Mouse (Mus musculus) mature B cell (primary cell): ENCODE data around the gene Mrtfb.

Source experiments
- in situ Hi-C: fragments of 300-500 bp; cut with MboI; formaldehyde crosslinking; loops from 2 replicates; pipeline ENCODE4 v1.14.3; 2019

Mrtfb gene

DNA sequence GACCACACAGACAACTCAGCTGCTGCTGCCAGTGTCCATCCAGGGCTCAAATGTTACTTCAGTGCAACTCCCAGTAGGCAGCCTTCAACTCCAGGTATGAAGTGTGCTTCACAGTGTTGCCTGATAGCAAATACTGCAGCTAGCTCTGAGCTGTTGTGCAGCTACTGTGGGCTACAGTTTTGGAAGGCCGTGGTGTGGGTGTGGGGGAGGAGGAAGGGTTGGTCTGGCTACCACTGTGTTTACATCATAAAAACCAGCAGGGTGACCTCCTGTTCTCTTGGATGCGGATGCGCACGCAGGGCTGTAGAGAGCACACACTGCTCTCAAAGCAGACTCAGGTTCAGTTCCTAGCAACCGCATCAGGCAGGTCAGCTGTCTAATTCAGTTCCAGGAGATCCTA lies 145.3 kb downstream of the Mrtfb start:
- in situ Hi-C loops, result no loop called here

DNA sequence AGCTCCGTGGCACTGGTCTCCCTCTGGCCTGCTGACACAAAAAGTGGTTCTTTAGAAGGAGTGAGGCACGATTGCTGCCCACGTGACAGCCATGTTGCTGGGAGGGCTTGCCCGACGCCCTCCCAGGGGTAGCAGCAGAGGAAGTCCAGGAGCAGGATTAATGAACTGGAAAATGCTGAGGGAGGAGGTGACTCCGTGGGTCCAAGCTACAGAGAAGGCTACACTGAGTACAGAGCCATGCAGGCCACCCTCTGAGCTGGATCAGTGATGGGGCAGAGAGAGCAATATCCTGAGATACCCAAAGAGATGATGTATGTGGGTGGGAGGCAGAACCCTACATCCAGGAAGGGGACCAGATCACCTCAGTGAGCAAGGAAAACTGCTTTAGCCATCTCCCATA lies 148.4 kb downstream of the Mrtfb start:
- in situ Hi-C loops, result no loop called here

- in situ Hi-C loops, result no loop called here
Observed at GRCm38 (mm10) chr16:13405403-13405802, 149.1 kb downstream of the Mrtfb start.

DNA sequence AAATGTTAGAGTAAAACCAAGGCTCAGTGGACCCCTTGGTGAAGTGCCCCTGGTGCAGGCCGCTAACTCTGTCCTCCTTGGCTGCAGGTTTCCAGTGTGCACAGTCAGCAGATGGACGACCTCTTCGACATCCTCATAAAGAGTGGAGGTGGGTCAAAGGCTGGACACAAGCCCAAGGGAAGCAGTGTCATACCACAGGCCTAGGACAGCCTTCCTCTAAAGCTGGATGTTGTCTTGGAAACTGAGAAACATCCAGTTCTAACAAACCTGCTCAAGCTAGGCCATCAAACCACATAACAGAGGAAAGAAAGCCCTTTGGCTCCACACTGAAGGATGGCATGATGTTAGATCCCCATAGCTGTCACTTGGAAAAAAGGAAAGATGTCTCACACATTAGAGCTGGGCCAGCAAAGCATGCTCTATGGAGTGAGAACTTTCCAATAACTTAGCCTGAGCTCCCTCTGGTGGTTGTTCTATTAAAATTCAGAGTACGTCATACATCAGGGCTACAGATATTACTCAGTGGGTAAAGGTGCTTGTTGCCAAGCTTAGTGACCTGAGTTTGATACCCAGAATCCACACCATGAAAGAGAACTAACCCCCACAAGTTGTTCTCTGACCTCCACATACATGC lies 153.4 kb downstream of the Mrtfb start:
- in situ Hi-C loops, result no loop called here

GRCm38 (mm10) chr16:13410760-13411159 lies 154.5 kb downstream of the Mrtfb start:
- in situ Hi-C loops, result no loop called here

DNA sequence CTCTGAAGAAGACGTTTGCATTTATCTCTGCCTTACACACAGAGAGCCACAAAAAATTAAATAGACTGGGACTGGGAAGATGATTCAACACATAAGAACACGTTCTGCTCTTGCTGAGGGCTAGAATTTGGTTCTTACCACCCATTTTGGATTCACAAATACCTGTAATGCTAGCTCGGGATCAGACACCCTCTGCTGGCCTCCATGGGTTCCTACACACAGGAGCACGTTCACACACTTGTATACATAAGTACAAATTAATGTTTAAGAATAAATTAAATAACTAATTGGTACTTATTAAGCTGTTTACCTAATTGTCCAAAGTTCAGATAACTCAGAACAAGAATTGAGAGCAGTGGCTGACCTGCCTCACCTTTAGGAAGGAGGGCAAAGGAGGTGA lies 155.2 kb downstream of the Mrtfb start:
- in situ Hi-C loops, result no loop called here

DNA sequence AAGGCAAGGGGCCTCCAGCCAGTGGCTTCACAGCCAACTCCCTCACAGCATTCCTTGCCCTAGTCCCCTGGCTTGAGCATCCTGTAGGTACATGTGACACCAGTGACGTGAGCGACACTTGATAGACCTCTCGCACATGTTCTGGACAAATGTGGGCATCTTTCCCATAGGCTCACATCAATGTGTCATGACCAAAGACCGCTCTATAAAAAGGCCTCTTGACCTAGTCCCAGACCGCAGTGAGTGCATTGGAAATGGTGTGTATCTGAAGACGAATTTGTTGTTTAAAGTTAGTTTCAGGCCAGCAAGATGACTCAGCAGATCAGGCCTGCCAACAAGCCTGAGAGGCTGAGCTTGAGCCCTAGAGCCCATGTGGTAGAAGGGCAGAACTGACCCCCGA lies 158.3 kb downstream of the Mrtfb start:
- in situ Hi-C loops, result no loop called here

DNA sequence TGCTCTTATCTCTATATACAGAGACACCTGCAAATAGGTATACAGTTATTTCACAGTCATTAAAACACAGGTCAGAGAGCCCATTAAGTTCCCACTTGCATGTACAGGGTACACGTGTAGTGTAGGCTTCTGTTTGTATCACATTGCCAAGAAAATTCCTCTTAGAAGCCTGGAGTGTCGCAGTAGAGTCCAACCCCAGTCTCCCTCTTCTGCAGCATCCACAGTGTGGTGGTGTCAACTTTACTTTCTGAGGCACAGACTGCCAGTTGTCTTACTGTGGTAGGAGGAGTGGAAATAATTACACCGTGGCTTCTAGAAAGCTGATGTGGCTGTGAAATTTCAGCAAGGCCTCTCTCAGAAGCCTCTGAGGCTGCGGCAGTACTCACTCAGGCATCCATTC lies 158.7 kb downstream of the Mrtfb start:
- in situ Hi-C loops, result no loop called here

DNA sequence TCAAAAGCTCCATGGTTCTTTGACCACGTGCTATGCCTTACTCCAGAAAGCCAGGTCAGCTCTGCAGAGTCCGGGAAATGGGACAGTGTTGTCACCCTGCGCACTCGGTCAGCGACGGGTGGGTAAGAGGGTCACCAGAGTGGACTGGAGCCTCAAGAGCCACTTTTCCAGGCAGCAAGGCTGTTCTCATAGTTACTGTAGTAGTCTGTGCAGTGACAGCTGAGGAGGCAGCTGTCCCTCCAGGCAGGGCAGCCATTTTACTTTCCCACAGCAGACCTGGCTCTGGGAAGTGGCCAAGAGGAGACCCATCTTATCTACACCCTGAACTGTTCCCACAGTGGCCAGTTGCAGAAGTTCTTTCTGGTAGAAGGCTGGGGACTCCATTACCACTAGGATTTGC lies 159.2 kb downstream of the Mrtfb start:
- in situ Hi-C loops, result no loop called here

GRCm38 (mm10) chr16:13416465-13416864 lies 160.2 kb downstream of the Mrtfb start:
- in situ Hi-C loops, result no loop called here

- in situ Hi-C loops, result no loop called here
Observed at GRCm38 (mm10) chr16:13417904-13418303, 161.6 kb downstream of the Mrtfb start.

DNA sequence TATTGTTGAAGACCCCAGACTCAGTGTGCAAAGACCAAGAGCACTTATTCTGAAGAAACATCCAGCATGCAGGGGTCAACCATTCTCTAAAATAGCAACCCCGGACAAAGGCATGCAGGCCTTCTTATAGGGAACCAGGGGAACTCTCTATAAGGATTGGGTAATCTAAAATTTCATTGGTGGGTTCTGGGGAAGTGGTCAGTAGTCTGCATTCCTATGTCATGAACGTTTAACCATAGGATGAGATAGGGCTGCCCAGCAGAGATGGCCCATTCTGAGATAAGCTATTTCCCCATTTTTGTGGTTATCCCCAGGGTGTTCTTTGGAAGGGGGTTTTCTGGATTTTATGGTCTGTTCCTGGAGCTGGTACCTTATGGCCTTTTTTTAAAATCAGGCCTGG lies 163.5 kb downstream of the Mrtfb start:
- in situ Hi-C loops, result no loop called here

- in situ Hi-C loops, result no loop called here
Observed at GRCm38 (mm10) chr16:13422522-13422921, 166.2 kb downstream of the Mrtfb start.

DNA sequence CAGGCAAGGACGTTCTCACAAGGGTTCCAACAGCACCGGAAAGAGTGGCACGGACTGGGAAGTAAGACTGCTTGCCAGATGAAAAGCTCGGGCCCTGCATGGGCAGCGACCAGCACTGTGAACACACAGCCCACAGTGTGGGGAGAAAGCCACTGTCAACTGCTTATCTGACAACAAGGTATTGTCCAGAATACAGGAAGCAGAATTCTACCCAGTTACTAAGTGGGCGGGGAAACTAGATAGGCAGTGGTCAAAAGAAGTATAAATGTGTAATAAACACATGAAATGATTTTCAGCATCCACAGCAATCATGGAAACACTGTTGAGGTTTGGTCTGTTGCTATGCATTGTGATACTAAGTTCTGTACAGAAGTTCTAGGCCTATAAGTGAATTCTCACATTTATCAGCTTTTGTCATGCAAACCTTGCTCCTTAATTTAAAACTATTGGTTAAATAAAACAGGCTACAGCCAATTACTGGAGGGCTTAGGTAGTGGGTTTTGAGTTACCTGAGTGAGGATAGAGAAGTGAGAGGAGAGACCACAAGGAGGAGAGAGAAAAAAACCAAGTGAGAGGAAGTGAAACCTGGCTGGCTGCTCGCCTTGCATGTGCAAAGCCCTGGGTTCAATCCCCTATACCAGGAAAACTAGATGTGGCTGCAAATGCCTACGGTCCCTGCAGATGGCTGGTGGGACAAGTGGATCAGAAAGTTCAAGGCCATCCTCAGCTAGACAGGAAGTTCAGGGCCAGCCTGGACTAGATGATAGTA lies 167.5 kb downstream of the Mrtfb start:
- in situ Hi-C loops, result no loop called here

GRCm38 (mm10) chr16:13425804-13426203 lies 169.5 kb downstream of the Mrtfb start:
- in situ Hi-C loops, result no loop called here

GRCm38 (mm10) chr16:13426831-13427589 lies 170.7 kb downstream of the Mrtfb start:
- in situ Hi-C loops, result no loop called here

DNA sequence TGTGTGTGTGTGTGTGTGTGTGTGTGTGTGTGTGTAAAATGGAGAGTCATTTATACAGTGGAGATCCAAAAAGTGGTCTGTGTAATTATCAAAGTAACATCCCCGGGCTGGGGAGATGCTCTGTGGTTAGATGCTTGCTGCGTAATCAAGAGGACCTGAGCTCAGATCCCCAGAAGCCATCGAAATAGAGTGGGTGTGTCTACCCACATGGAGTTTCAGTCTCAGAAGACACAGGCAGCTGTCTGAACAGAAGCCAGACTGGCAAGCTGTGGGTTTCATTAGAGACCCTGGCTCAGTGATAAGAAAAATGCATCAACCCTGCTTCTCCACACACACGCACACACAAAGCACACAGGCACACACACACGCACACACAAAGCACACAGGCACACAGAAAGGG lies 171.8 kb downstream of the Mrtfb start:
- in situ Hi-C loops, result no loop called here

DNA sequence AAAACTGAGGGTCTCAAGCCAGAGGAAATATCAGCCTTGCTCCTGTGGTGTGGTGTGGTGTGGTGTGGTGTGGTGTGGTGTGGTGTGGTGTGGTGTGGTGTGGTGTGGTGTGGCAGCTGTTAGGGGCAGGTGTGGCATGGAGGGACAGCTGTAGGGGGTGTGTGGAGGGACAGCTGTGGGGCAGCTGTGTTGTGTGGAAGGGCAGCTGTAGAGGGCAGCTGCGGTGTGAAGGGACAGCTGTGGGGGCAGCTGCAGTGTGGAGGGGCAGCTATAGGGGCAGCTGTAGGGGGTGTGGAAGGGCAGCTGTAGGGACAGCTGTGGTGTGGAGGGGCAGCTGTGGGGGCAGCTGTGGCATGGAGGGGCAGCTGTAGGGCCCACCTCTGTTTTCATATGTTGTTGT lies 172.5 kb downstream of the Mrtfb start:
- in situ Hi-C loops, result no loop called here

DNA sequence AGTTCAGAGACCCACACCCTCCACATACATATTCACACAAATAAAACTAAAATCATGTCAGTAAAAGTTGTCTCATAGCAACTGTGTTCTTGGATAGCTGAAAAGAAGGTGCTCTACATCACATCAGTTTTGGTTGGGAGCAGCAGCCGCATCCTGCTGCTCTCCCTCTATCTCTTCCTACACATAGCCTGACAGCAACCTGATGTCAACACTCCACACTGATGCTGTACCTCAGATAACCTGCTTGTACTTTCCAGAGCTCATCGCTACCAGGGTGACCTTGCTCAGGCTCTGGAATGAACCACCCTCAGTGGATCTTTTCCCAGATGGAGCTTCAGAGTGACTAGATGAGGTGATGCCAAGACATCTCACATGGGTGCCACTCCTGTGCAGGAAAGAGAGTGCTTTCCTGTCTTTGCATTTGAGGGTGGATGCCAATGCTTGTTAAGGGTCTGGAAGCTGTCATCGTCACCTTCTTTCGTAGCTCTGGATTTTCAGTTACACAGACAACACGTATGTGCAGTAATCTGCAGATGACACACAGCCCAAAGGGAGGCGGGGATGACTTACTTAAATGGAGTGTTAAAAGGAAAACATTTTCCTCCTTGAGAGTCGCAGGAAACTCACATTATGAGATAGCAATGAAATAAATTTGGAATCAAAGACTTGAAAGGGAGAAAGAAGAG lies 173.8 kb downstream of the Mrtfb start:
- in situ Hi-C loops, result loop anchor here (10.0 kb wide), 1 partner anchor 275 kb away; no protein-coding TSS in a partner anchor

DNA sequence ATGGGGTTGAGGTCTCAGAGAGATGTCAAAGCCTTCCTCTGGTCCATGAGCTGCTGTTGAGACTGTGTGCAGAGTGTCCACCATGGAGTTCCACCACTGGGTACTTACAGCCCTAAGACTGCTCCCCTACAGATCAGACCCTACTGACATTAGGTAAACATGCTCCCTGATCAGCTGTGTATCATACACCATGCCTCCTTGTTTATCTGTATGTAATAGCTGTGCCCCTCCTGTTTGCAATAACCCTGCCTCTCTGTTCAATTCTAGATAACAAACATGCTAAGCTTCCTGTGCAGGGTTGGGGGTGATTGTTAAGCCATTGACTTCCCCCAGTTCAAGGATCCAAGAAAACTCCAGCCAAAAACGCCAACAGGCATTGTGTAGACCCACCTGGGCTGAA lies 174.7 kb downstream of the Mrtfb start:
- in situ Hi-C loops, result loop anchor here (10.0 kb wide), 1 partner anchor 276 kb away; no protein-coding TSS in a partner anchor

DNA sequence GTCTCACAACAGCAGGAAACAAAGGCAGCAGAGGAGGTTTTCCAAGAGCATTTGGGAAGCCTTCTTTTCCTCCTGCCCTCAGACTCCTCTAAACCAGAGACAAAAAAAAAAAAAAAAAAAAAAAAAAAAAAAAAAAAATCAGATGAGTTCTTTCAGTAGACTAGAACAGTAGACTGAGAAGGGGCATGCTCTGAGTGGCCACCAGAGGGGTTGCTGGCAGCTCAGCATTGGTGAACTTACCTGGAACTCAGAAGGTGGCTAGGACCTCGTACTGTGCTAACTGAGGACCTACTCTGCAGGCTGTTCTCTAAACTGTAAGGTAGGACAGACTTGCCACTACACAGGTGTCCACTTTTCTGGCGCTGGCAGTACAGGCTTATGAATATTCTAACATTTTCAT lies 179.3 kb downstream of the Mrtfb start:
- in situ Hi-C loops, result loop anchor here (10.0 kb wide), 1 partner anchor 281 kb away; no protein-coding TSS in a partner anchor
